Mouse (Mus musculus) heart, postnatal 0 days (tissue): Measurements from ENCODE around the gene Cnp. TPM values are rescaled to one million over a fixed set of nuclear protein-coding genes. Genes with fewer than 3 reads are reported as not detected.
A peak's percentile ranks its signal among the peaks of the same experiment; 100 is the strongest.
"Not testable (repeated sequence)": the region's sequence is repeated elsewhere in the genome, so short reads cannot be mapped to it uniquely, and the experiment has no call there.

ENCODE experiments used
- ATAC-seq: fragments of 200-750 bp; cut with Nextera tagmentation; 2 replicates; pipeline ENCODE4 v1.8.0; 2017; ENCODE audit warnings: low read depth, moderate number of reproducible peaks, moderate library complexity; ENCODE audit not compliant: insufficient read depth
- DNase-seq: peaks from one replicate; pipeline ENCODE4 v3.0.0-alpha.2; 2016; ENCODE audit warnings: low spot score
- H3K27ac ChIP-seq: fragments of 300-500 bp; sonication (generic); 2 replicates; pipeline ENCODE4 v1.5.1; 2014; ENCODE audit warnings: low read depth, mild to moderate bottlenecking
- H3K27me3 ChIP-seq: fragments of 300-500 bp; sonication (generic); 2 replicates; pipeline ENCODE4 v1.6.1; 2014; ENCODE audit warnings: low read length, mixed read lengths; ENCODE audit not compliant: control insufficient read depth, insufficient read depth
- H3K36me3 ChIP-seq: fragments of 300-500 bp; sonication (generic); replicated peaks from 2 replicates; pipeline ENCODE4 v1.6.1; 2014; ENCODE audit warnings: low read length, mixed read lengths; ENCODE audit not compliant: control insufficient read depth, insufficient read depth
- H3K4me1 ChIP-seq: fragments of 300-500 bp; sonication (generic); 2 replicates; pipeline ENCODE4 v1.6.1; 2014; ENCODE audit warnings: antibody characterized with exemption; ENCODE audit not compliant: control insufficient read depth, insufficient read depth
- H3K4me2 ChIP-seq: fragments of 300-500 bp; sonication (generic); 2 replicates; pipeline ENCODE4 v1.6.1; 2014; ENCODE audit warnings: low read depth, mild to moderate bottlenecking, low read length, moderate library complexity
- H3K4me3 ChIP-seq: fragments of 300-500 bp; sonication (generic); 2 replicates; pipeline ENCODE4 v1.5.1; 2014; ENCODE audit warnings: low read depth, low read length
- H3K9ac ChIP-seq: fragments of 300-500 bp; sonication (generic); replicated peaks from 2 replicates; pipeline ENCODE4 v1.6.1; 2014; ENCODE audit warnings: low read depth, low read length, mixed read lengths
- H3K9me3 ChIP-seq: fragments of 300-500 bp; sonication (generic); replicated peaks from 2 replicates; pipeline ENCODE4 v1.6.1; 2016; ENCODE audit warnings: low read length; ENCODE audit not compliant: control insufficient read depth
- CTCF ChIP-seq: IDR thresholded peaks from 2 replicates; pipeline ENCODE4 v1.5.1; 2016; ENCODE audit warnings: antibody characterized with exemption, control low read depth, low read depth
- EP300 ChIP-seq: IDR thresholded peaks from 2 replicates; pipeline ENCODE4 v1.6.1; 2016; ENCODE audit warnings: antibody characterized with exemption, low read depth
- WGBS: fragments of 180-500 bp; shearing (Covaris S2); extraction: QIAGEN DNeasy Blood & Tissue Kit; methylation state at CpG from one replicate; pipeline ENCODE4 v1.1.7; 2014; 5-methylcytosine and 5-hydroxymethylcytosine counted together
- polyA plus RNA-seq: library from polyadenylated mRNA; unstranded; fragments of >200 nt; fragmentation: Nextera tagmentation; extraction: Ambion mirVana; gene quantifications from 2 replicates; pipeline ENCODE4 v1.2.1, GENCODE M21; 2015
- total RNA-seq: library from RNA; depleted of rRNA; stranded (reverse); fragments of >200 nt; gene quantifications from 2 replicates; pipeline ENCODE4 v1.2.3, GENCODE M21; 2014; ENCODE audit warnings: low replicate concordance

The Cnp gene
- total and polyA plus RNA-seq, 2 experiments from 2014 or later = 11.5 to 28.3 TPM

DNA sequence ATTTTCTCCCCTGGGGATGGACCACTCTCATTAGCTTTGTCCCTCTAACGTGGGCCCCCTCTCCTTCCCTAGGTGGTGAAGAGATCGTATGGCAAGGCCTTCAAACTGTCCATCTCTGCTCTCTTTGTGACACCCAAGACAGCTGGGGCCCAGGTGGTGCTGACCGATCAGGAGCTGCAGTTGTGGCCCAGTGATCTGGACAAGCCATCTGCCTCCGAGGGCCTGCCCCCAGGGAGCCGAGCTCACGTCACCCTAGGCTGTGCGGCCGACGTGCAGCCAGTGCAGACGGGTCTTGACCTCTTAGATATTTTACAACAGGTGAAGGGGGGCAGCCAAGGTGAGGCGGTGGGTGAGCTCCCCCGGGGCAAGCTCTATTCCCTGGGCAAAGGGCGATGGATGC is 5.6 kb downstream of the Cnp start:
- Histone ChIP-seq H3K4me2 (no peak overlapping the region), H3K27me3 (no peaks in the 10 kb centered on the region), H3K9me3 (no peaks in the 10 kb centered on the region), H3K4me3 (no peak overlapping the region), H3K4me1 (0 out of 2 replicates have a peak, but pooled peaks cover 13% of the 10 kb centered on the region), H3K9ac (no peak overlapping the region), H3K36me3 (peaks cover 55% of the 10 kb centered on the region), H3K27ac (no peak overlapping the region)
- DNase-seq (no peak), ATAC-seq (no peak)
- TF ChIP-seq CTCF (no peak), EP300 (no peak)
- 90% methylated on average over 13 of the region's 13 CpGs for WGBS

DNA sequence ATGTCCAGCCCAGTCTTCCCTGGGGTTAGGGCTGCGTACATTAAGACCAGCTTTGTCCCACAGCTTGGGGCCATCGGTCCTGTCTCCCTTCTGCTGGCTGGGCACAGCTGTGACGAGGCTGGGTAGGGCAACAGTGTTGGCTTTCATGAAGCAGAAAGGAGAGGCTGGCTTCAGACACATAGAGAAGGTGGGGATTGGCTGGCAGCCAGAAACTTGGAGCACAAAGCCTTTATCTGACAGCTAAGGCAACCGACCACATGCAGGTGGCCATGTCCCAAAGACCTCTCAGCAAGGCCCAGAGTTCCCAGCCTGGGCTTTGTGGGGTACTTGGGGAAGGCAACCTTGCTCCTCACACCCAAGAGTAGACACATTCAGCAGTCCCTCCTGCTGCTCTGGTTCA is 7.1 kb downstream of the Cnp start:
- no peak for TF ChIP-seq EP300
- TF ChIP-seq CTCF = no peak

DNA sequence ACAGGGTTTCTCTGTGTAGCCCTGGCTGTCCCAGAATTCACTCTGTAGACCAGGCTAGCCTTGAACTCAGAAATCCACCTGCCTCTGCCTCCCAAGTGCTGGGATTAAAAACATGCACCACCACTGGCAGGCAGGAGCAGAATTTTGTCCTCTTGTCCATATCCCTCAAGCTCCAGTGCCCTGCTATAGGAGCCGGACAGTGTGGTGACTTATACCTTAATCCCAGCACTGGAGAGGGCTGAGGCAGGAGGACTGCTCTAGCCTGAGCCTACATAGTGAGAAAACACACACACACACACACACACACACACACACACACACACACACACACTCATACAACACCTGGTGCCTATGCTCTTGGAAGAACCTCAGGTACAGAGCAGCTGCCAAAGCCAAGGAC is 7.7 kb downstream of the Cnp start:
- H3K4me1 ChIP-seq, ATAC-seq, H3K9ac ChIP-seq, H3K4me2 ChIP-seq, H3K27ac ChIP-seq, H3K27me3 ChIP-seq, H3K9me3 ChIP-seq, H3K4me3 ChIP-seq, DNase-seq: not testable (repeated sequence)
- 90% methylated on average over 1 of the region's 1 CpGs for WGBS
- peaks cover 76% of the 10 kb centered on the region for H3K36me3 ChIP-seq

More for the DNA sequence above, 7.1 kb downstream of the Cnp start:
- peak overlapping the region; percentile 3; the same call in 1 of the 2 replicates for H3K27ac ChIP-seq
- peak; percentile 67 for ATAC-seq
- 0 out of 2 replicates have a peak, but pooled peaks cover 5% of the 10 kb centered on the region for H3K4me1 ChIP-seq
- WGBS = 43% methylated on average over 4 of the region's 4 CpGs
- H3K4me2 ChIP-seq = no peak overlapping the region
- H3K9me3 ChIP-seq = no peaks in the 10 kb centered on the region
- H3K9ac ChIP-seq = 0 out of 2 replicates have a peak overlapping the region, but pooled peaks have one; percentile 17
- H3K27me3 ChIP-seq = no peaks in the 10 kb centered on the region
- peaks cover 70% of the 10 kb centered on the region for H3K36me3 ChIP-seq
- DNase-seq = peak; percentile 46
- no peak overlapping the region for H3K4me3 ChIP-seq

DNA sequence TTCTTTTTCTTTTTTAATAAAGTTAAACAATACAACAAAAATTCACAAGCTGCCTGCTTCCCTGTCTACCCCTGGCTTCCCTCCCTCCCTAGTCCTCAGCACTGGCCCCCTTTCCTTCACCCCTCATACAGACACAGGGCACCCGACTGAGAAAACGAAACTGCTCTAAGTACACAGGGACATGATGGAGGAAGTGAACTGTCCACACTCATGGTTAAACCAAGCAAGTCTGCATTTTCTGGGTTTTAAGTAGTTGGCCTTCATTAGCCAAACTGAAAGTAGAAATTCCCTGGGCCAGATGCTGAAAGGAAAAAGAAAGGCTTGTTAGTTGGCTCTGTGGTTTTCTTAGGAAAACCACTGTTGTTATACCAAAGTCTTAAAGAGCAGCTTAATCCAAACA is 8.1 kb downstream of the Cnp start:
- Histone ChIP-seq H3K4me2 (no peak overlapping the region), H3K9ac (no peak overlapping the region), H3K27ac (no peak overlapping the region), H3K4me3 (no peak overlapping the region), H3K36me3 (peaks cover 80% of the 10 kb centered on the region), H3K9me3 (no peaks in the 10 kb centered on the region), H3K27me3 (no peaks in the 10 kb centered on the region), H3K4me1 (0 out of 2 replicates have a peak, but pooled peaks cover 5% of the 10 kb centered on the region)
- DNase-seq = no peak
- no peak for TF ChIP-seq EP300
- ATAC-seq = no peak
- 86% methylated on average over 2 of the region's 2 CpGs for WGBS

DNA sequence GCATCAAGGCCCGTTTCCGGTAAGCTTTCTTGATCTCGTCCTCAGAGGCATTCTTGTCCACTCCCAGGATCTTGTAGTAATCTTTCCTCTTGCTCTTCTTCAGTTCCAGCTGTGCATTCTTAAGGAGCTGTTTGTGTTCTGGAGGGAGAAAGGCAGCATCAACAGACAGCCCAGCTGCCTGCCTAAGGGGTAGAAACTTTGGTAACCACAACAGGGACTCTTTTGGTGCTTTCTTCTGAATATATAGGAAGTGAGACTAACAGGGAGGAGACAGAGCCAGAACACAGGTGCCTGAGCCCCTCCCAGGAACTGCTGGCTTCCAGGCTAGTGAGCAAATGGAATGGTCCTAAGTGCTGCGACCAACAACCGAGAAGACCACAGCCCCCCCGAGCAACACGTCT is 9.9 kb downstream of the Cnp start:
- Histone ChIP-seq H3K4me3 (no peak overlapping the region), H3K4me2 (no peak overlapping the region), H3K9me3 (no peaks in the 10 kb centered on the region), H3K9ac (no peak overlapping the region), H3K4me1 (0 out of 2 replicates have a peak, but pooled peaks cover 5% of the 10 kb centered on the region), H3K27me3 (no peaks in the 10 kb centered on the region), H3K27ac (no peak overlapping the region), H3K36me3 (peaks cover 96% of the 10 kb centered on the region)
- ATAC-seq = no peak
- no peak for TF ChIP-seq CTCF
- TF ChIP-seq EP300 = no peak
- 75% methylated on average over 7 of the region's 7 CpGs for WGBS
- no peak for DNase-seq

DNA sequence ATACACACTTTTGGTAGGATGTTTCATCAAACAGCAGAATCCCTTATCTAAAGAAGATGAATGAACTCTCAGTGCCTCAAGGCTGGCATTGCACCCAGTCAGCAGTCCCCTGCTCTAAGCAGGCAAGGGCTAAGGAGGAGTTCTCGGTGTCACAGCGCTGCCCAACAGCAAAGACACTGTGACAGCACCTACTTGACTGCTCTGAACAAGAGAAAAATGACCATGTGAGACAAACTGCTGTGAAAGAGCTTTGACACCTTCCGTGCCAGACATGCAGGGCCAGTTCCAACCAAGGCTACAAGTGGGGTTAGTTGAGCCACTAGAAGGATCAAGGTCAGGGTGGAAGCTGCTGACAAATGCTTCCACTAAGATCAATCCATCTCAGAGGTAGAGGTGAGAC is 10.4 kb downstream of the Cnp start:
- H3K9me3 ChIP-seq = no peaks in the 10 kb centered on the region
- 79% methylated on average over 3 of the region's 3 CpGs for WGBS
- ATAC-seq (no peak), DNase-seq (no peak)
- no peaks in the 10 kb centered on the region for H3K27me3 ChIP-seq
- no peak overlapping the region for H3K9ac ChIP-seq
- 0 out of 2 replicates have a peak, but pooled peaks cover 5% of the 10 kb centered on the region for H3K4me1 ChIP-seq
- H3K36me3 ChIP-seq = peaks cover 100% of the 10 kb centered on the region
- no peak overlapping the region for H3K27ac ChIP-seq
- no peak overlapping the region for H3K4me2 ChIP-seq
- no peak overlapping the region for H3K4me3 ChIP-seq
- TF ChIP-seq CTCF (no peak), EP300 (no peak)
